Comparison of ENCODE assay signal across 11 mouse cellular contexts in genomic region chrX:152235758-152236157, GRCm38 (mm10). TPM values are rescaled to one million over a fixed set of nuclear protein-coding genes. Genes with fewer than 3 reads are reported as not detected.
DNase-seq lines count a peak whose midpoint lies in the region; ATAC-seq and TF ChIP-seq lines count a peak whose summit lies in the region.
"Had no signal": no experiment of that assay in that cellular context is flagged by ENCODE, and none has a peak within 500 bp of the region (broad histone marks: within the 10 kb centered on the region; RNA-seq: fewer than 3 reads in every experiment).

No protein-coding gene starts in this region.

- H3K27me3 ChIP-seq in heart, embryonic 16.5 days (ENCODE audit: control insufficient read depth, insufficient read depth, low read length) = no peaks in the 10 kb centered on the region
- no peaks in the 10 kb centered on the region for H3K27me3 ChIP-seq in heart, adult 2 months (ENCODE audit: control insufficient read depth, insufficient read depth, low read length)
- H3K27me3 ChIP-seq in embryonic facial prominence, embryonic 14.5 days (replicated peaks; ENCODE audit: control insufficient read depth, insufficient read depth, low read length) = no peaks in the 10 kb centered on the region
- H3K27me3 ChIP-seq in liver, embryonic 16.5 days (ENCODE audit: control insufficient read depth, insufficient read depth, low read depth, low read length) = no peaks in the 10 kb centered on the region

- peaks cover 8% of the 10 kb centered on the region for H3K79me2 ChIP-seq in heart, adult 2 months (replicated peaks; ENCODE audit: control insufficient read depth, insufficient read depth, low read length)

- H3K36me3 ChIP-seq in heart, embryonic 16.5 days (ENCODE audit: control insufficient read depth, insufficient read depth) = peaks cover 25% of the 10 kb centered on the region
- H3K36me3 ChIP-seq in heart, adult 2 months (ENCODE audit: control insufficient read depth, insufficient read depth, low read length) = peaks cover 9% of the 10 kb centered on the region
- H3K36me3 ChIP-seq in ES-E14 (ENCODE audit: control insufficient read depth, insufficient read depth, low read length, poor library complexity, severe bottlenecking) = peaks cover 9% of the 10 kb centered on the region
- H3K36me3 ChIP-seq in embryonic facial prominence, embryonic 14.5 days (ENCODE audit: control insufficient read depth, insufficient read depth, low read length) = peaks cover 38% of the 10 kb centered on the region
- H3K36me3 ChIP-seq in liver, embryonic 16.5 days (ENCODE audit: control insufficient read depth, insufficient read depth) = peaks cover 31% of the 10 kb centered on the region

- TF ChIP-seq EP300 in heart, adult 2 months (IDR thresholded peaks at IDR 0.05; ENCODE audit: insufficient read depth, low read depth, low read length) = no peak

- no peak for TF ChIP-seq CTCF in heart, adult 2 months (IDR thresholded peaks at IDR 0.05)

- no peak overlapping the region for H3K4me3 ChIP-seq in heart, embryonic 16.5 days (ENCODE audit: low read length)
- no peak overlapping the region for H3K4me3 ChIP-seq in heart, adult 2 months
- H3K4me3 ChIP-seq in ES-E14 (ENCODE audit: insufficient read depth in 1 of 2, low read depth in 1 of 2, low read length in 2 of 2, poor library complexity in 1 of 2, severe bottlenecking in 1 of 2) = no peak overlapping the region
- no peak overlapping the region for H3K4me3 ChIP-seq in embryonic facial prominence, embryonic 14.5 days (ENCODE audit: low read depth, low read length)
- H3K4me3 ChIP-seq in liver, embryonic 16.5 days (ENCODE audit: low read depth, low read length) = no peak overlapping the region

- no peak for TF ChIP-seq POLR2A in heart, adult 2 months (IDR thresholded peaks at IDR 0.05; ENCODE audit: insufficient read depth, low read depth, low read length)

- no peak overlapping the region for H3K27ac ChIP-seq in heart, embryonic 16.5 days (ENCODE audit: low read length)
- H3K27ac ChIP-seq in heart, adult 2 months = no peak overlapping the region
- H3K27ac ChIP-seq in ES-E14 (ENCODE audit: insufficient read depth, low read depth, low read length, poor library complexity, severe bottlenecking) = no peak overlapping the region
- H3K27ac ChIP-seq in embryonic facial prominence, embryonic 14.5 days (replicated peaks; ENCODE audit: low read depth, low read length) = no peak overlapping the region
- no peak overlapping the region for H3K27ac ChIP-seq in liver, embryonic 16.5 days (ENCODE audit: low read length)

- H3K4me2 ChIP-seq in heart, embryonic 16.5 days (ENCODE audit: low read depth, low read length) = peak overlapping the region; percentile 77
- H3K4me2 ChIP-seq in embryonic facial prominence, embryonic 14.5 days (ENCODE audit: low read depth, low read length) = peak overlapping the region; percentile 78
- H3K4me2 ChIP-seq in liver, embryonic 16.5 days (ENCODE audit: low read depth, low read length) = peak overlapping the region; percentile 62; the same call in 1 of the 2 replicates

- in situ Hi-C loops in ES-E14 (cut with MboI; ENCODE audit: low sequenced_read_pairs in 2 of 2, unreplicated experiment in 2 of 2) = no loop called here

- no peak overlapping the region for H3K9ac ChIP-seq in heart, embryonic 16.5 days (ENCODE audit: low read length)
- no peak overlapping the region for H3K9ac ChIP-seq in heart, adult 2 months (ENCODE audit: low read depth, low read length)
- no peak overlapping the region for H3K9ac ChIP-seq in ES-E14 (ENCODE audit: insufficient read depth, low read depth, low read length, poor library complexity, severe bottlenecking)
- H3K9ac ChIP-seq in embryonic facial prominence, embryonic 14.5 days (ENCODE audit: low read depth, low read length) = no peak overlapping the region
- no peak overlapping the region for H3K9ac ChIP-seq in liver, embryonic 16.5 days (ENCODE audit: low read depth, low read length)

- H3K9me3 ChIP-seq in heart, embryonic 16.5 days (replicated peaks; ENCODE audit: control insufficient read depth, low read length) = no peaks in the 10 kb centered on the region
- no peaks in the 10 kb centered on the region for H3K9me3 ChIP-seq in ES-E14 (ENCODE audit: control insufficient read depth, insufficient read depth, low read depth, low read length)
- H3K9me3 ChIP-seq in embryonic facial prominence, embryonic 14.5 days (ENCODE audit: control insufficient read depth, low read length) = no peaks in the 10 kb centered on the region
- no peaks in the 10 kb centered on the region for H3K9me3 ChIP-seq in liver, embryonic 16.5 days (replicated peaks; ENCODE audit: control insufficient read depth, low read length)

- ATAC-seq in heart, embryonic 16.5 days (replicated peaks; ENCODE audit: extremely low read depth, insufficient read depth, low FRiP score) = no peak
- ATAC-seq in embryonic facial prominence, embryonic 14.5 days (ENCODE audit: low read depth) = no peak
- no peak for ATAC-seq in liver, embryonic 16.5 days (ENCODE audit: low read depth)
- ATAC-seq in activated CD4-positive, CD25-positive, alpha-beta regulatory T cell, adult 4 months = no peak
- no peak for ATAC-seq in CD4-positive, CD25-positive, alpha-beta regulatory T cell, adult 4 months
- ATAC-seq: inflammation-experienced regulatory T-cells, adult 6 months had no signal

- no peak for DNase-seq in heart, adult 2 months
- DNase-seq in ES-E14 (ENCODE audit: low read depth, low spot score) = no peak
- DNase-seq in embryonic facial prominence, embryonic 14.5 days (ENCODE audit: low spot score) = no peak
- DNase-seq in adrenal gland, postnatal 36 days = no peak
- DNase-seq: lung, adult 2 months; thymus, adult 18-20 months had no signal

- 38% methylated on average over 2 of the region's 2 CpGs for WGBS in heart, embryonic 16.5 days
- WGBS in heart, adult 2 months = 60% methylated on average over 2 of the region's 2 CpGs
- 83% methylated on average over 2 of the region's 2 CpGs for WGBS in embryonic facial prominence, embryonic 14.5 days
- 56% methylated on average over 2 of the region's 2 CpGs for WGBS in liver, embryonic 16.5 days (ENCODE audit: insufficient replicate concordance)

- peaks cover 14% of the 10 kb centered on the region for H3K4me1 ChIP-seq in heart, embryonic 16.5 days (ENCODE audit: control insufficient read depth, insufficient read depth, low read length)
- H3K4me1 ChIP-seq in heart, adult 2 months (ENCODE audit: control insufficient read depth, insufficient read depth, low read length) = no peaks in the 10 kb centered on the region
- H3K4me1 ChIP-seq in ES-E14 (ENCODE audit: control insufficient read depth in 2 of 2, insufficient read depth in 2 of 2, low read length in 2 of 2, poor library complexity in 1 of 2) = no peaks in the 10 kb centered on the region
- H3K4me1 ChIP-seq in embryonic facial prominence, embryonic 14.5 days (ENCODE audit: control insufficient read depth, insufficient read depth, low read length) = peaks cover 10% of the 10 kb centered on the region
- H3K4me1 ChIP-seq in liver, embryonic 16.5 days (ENCODE audit: control insufficient read depth, low read depth, low read length) = peaks cover 19% of the 10 kb centered on the region

- intact Hi-C loops in heart, adult 2 months (cut with DNase I) = loop anchor here (10.0 kb wide), 1 partner anchor 221 kb away; the partner anchor contains the start of genes Ribc1 and Smc1a

TF ChIP-seq in ES-E14, 5 proteins besides CTCF, POLR2A, EP300 and RAD21:
- TF ChIP-seq ZC3H11A (IDR thresholded peaks at IDR 0.05; ENCODE audit: borderline replicate concordance, low read depth, low read length) (no peak), ZNF384 (IDR thresholded peaks at IDR 0.05; ENCODE audit: low read depth, low read length) (peak; percentile 52; the same call in 1 of the 2 replicates), CHD2 (IDR thresholded peaks at IDR 0.05; ENCODE audit: low read depth, low read length) (no peak)

RNA-seq across cellular contexts. Expression of gene Kdm5c, which starts 2.9 kb away (rescaled TPM):
- polyA plus RNA-seq in heart, embryonic 16.5 days (2015; fragmentation: Nextera tagmentation; extraction: Ambion mirVana) = 32.4 and 33.9 TPM in 2 replicates
- 10 to 100 TPM; 29.7 to 48.5 TPM for total RNA-seq in heart, adult 2 months (2021)
- polyA plus RNA-seq in heart, adult 2 months (2012; rRNA removed) = 17.7 and 32.7 TPM in 2 replicates
- total RNA-seq in ES-E14 (2012; rRNA removed) = 128 and 151 TPM in 2 replicates
- 24.9 and 25.5 TPM in 2 replicates for polyA plus RNA-seq in embryonic facial prominence, embryonic 14.5 days (2014; fragmentation: Nextera tagmentation; extraction: Ambion mirVana)
- 22.2 and 28.1 TPM in 2 replicates for polyA plus RNA-seq in liver, embryonic 16.5 days (2015; fragmentation: Nextera tagmentation; extraction: Ambion mirVana)
- total RNA-seq in adrenal gland, postnatal 36 days (2021) = 10 to 100 TPM; 69.9 to 87.3 TPM
- 10 to 100 TPM; 23.8 to 27.1 TPM for polyA plus RNA-seq in activated CD4-positive, CD25-positive, alpha-beta regulatory T cell, adult 4 months (2017; shearing (Covaris generic))
- 10 to 100 TPM; 30.4 to 37.7 TPM for polyA plus RNA-seq in CD4-positive, CD25-positive, alpha-beta regulatory T cell, adult 4 months (2017; shearing (Covaris generic))
